Comparison of ENCODE assay signal across 8 mouse cellular contexts in the genomic region with DNA sequence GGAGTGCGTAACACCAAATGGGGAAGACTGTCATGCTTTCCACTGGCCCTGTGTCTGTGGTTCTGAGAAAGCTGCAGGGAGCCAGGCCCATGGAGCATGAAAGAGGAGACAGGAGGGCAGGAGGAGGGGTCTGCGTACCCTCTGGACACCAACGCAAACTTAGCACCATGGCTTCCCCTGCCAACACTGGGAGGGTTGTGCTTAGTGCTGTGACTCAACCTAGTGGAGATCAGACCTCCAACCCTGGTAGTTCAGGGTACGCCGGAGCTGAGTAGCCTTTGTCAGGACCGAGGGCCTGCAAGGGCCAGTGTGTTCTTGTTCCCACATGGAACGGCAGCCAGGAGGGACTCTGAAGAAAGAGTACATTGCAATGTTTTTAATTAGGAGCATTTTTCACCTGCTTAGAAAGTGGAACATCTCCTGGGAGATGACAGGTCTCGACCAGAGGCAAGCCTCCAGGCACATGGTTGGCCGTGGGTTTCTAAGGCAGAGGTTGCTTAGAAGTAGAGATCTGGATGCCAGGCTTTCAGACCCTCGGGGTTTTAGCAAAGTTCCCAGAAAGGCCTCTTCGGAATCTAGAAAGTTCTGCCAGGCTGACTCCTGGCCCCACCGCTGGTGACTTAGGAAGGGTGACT.
DNase-seq lines count a peak whose midpoint lies in the region; ATAC-seq and TF ChIP-seq lines count a peak whose summit lies in the region.

No protein-coding gene starts in this region.

- no peaks in the 10 kb centered on the region for H3K9me3 ChIP-seq in kidney, embryonic 14.5 days (ENCODE audit: control insufficient read depth, low read length)
- H3K9me3 ChIP-seq in limb, embryonic 10.5 days (replicated peaks), result no peaks in the 10 kb centered on the region
- H3K9me3 ChIP-seq in neural tube, embryonic 15.5 days (replicated peaks), result no peaks in the 10 kb centered on the region

- 50% methylated on average over 12 of the region's 12 CpGs for WGBS in kidney, embryonic 14.5 days
- WGBS in limb, embryonic 10.5 days, result 65% methylated on average over 12 of the region's 12 CpGs
- WGBS in neural tube, embryonic 15.5 days, result 32% methylated on average over 12 of the region's 12 CpGs

- H3K4me3 ChIP-seq in kidney, embryonic 14.5 days (ENCODE audit: low read length), result no peak overlapping the region
- H3K4me3 ChIP-seq in embryonic fibroblast, embryonic 13.5 days (ENCODE audit: insufficient read depth, low read length), result no peak overlapping the region
- peak overlapping the region; percentile 33 for H3K4me3 ChIP-seq in limb, embryonic 10.5 days
- H3K4me3 ChIP-seq in neural tube, embryonic 15.5 days (replicated peaks), result no peak overlapping the region

- no peak for DNase-seq in kidney, adult 8-10 months
- DNase-seq in MN1 (ENCODE audit: low spot score), result peak; percentile 63
- no peak for DNase-seq in limb, embryonic 10.5 days (ENCODE audit: low spot score)
- no peak for DNase-seq in urinary bladder, postnatal 10 days (ENCODE audit: low spot score)

- peaks cover 59% of the 10 kb centered on the region for H3K4me1 ChIP-seq in kidney, embryonic 14.5 days (ENCODE audit: control insufficient read depth, insufficient read depth, low read length)
- H3K4me1 ChIP-seq in embryonic fibroblast, embryonic 13.5 days (ENCODE audit: control insufficient read depth, insufficient read depth, low read length), result peaks cover 26% of the 10 kb centered on the region
- H3K4me1 ChIP-seq in limb, embryonic 10.5 days, result peaks cover 74% of the 10 kb centered on the region
- peaks cover 74% of the 10 kb centered on the region for H3K4me1 ChIP-seq in neural tube, embryonic 15.5 days

- TF ChIP-seq POLR2A in embryonic fibroblast, embryonic 13.5 days (IDR thresholded peaks at IDR 0.05; ENCODE audit: low read depth, low read length), result no peak

- peak overlapping the region; percentile 53; the same call in 1 of the 2 replicates for H3K9ac ChIP-seq in kidney, embryonic 14.5 days (ENCODE audit: low read depth, low read length)
- H3K9ac ChIP-seq in neural tube, embryonic 15.5 days (replicated peaks), result no peak overlapping the region

- peak overlapping the region; percentile 98 for H3K27ac ChIP-seq in kidney, embryonic 14.5 days (ENCODE audit: low read depth, low read length)
- peak overlapping the region; percentile 87 for H3K27ac ChIP-seq in embryonic fibroblast, embryonic 13.5 days (ENCODE audit: insufficient read depth, low read length)
- peak overlapping the region; percentile 93 for H3K27ac ChIP-seq in limb, embryonic 10.5 days
- peak overlapping the region; percentile 95 for H3K27ac ChIP-seq in neural tube, embryonic 15.5 days (replicated peaks)

- H3K36me3 ChIP-seq in kidney, embryonic 14.5 days (ENCODE audit: control insufficient read depth, insufficient read depth, low read length), result no peaks in the 10 kb centered on the region
- H3K36me3 ChIP-seq in limb, embryonic 10.5 days, result no peaks in the 10 kb centered on the region
- no peaks in the 10 kb centered on the region for H3K36me3 ChIP-seq in neural tube, embryonic 15.5 days

- peak overlapping the region; percentile 1; the same call in 1 of the 2 replicates for H3K4me2 ChIP-seq in kidney, embryonic 14.5 days (replicated peaks; ENCODE audit: low read depth, low read length)
- H3K4me2 ChIP-seq in neural tube, embryonic 15.5 days, result peak overlapping the region; percentile 38

- ATAC-seq in kidney, embryonic 14.5 days (ENCODE audit: low FRiP score, low TSS enrichment), result no peak; the same call in 1 of the 2 replicates
- ATAC-seq in neural tube, embryonic 15.5 days (ENCODE audit: low FRiP score), result no peak
- ATAC-seq in erythroblast, adult 5-6 weeks (replicated peaks; ENCODE audit: low FRiP score, poor library complexity, severe bottlenecking), result no peak

- no peak for TF ChIP-seq CTCF in embryonic fibroblast, embryonic 13.5 days (IDR thresholded peaks at IDR 0.05; ENCODE audit: borderline replicate concordance, insufficient read depth, low read length)

- no peaks in the 10 kb centered on the region for H3K27me3 ChIP-seq in kidney, embryonic 14.5 days (ENCODE audit: control insufficient read depth, insufficient read depth, low read length)
- no peaks in the 10 kb centered on the region for H3K27me3 ChIP-seq in limb, embryonic 10.5 days (ENCODE audit: low read depth, poor library complexity, severe bottlenecking)
- no peaks in the 10 kb centered on the region for H3K27me3 ChIP-seq in neural tube, embryonic 15.5 days (replicated peaks)
